Mouse (Mus musculus): Measurements from ENCODE around the gene Tmem185b. TPM values are rescaled to one million over a fixed set of nuclear protein-coding genes. Genes with fewer than 3 reads are reported as not detected.

Tmem185b gene
- polyA plus RNA-seq, 1 experiment from 2014 or later: 7.9 TPM

GRCm38 (mm10) chr1:119492097-119492496 lies 33.9 kb upstream of the Tmem185b start:
- Histone ChIP-seq H3K9me3 (replicated peaks) (no peaks in the 10 kb centered on the region), H3K4me1 (replicated peaks) (peaks cover 29% of the 10 kb centered on the region), H3K27me3 (no peaks in the 10 kb centered on the region), H3K4me2 (peak overlapping the region; percentile 24), H3K9ac (no peak overlapping the region), H3K4me3 (replicated peaks) (no peak overlapping the region), H3K27ac (replicated peaks) (peak overlapping the region; percentile 61; the same call in 1 of the 2 replicates), H3K36me3 (replicated peaks) (no peaks in the 10 kb centered on the region)
- peak; percentile 74 for ATAC-seq (ENCODE audit: insufficient read depth)
- 8% methylated on average over 11 of the region's 11 CpGs for WGBS (ENCODE audit: insufficient replicate concordance)

DNA sequence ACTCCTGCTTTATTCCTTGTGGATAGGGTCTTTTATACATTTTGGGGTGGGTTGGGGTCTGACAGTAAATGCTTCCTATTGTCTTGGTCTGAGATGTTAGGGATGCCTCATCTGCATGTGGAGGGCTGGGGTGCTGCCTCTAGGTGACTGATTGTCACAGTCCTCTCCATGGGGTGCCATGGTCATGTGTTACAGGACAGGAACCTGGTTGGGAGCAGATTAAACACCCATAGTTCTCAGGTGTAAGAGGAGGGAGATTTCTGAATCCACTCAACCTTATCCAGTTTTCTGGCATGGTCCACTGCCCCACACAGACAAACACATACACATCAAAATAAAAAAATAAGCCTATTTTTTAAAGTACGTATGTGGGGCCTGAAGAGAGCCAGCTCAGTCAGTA lies 33.5 kb upstream of the Tmem185b start:
- no peaks in the 10 kb centered on the region for H3K9me3 ChIP-seq (replicated peaks)
- ATAC-seq (ENCODE audit: insufficient read depth): no peak
- no peak overlapping the region for H3K4me3 ChIP-seq (replicated peaks)
- peak overlapping the region; percentile 61; the same call in 1 of the 2 replicates for H3K27ac ChIP-seq (replicated peaks)
- WGBS (ENCODE audit: insufficient replicate concordance): 68% methylated on average over 1 of the region's 1 CpGs
- peak overlapping the region; percentile 24; the same call in 1 of the 2 replicates for H3K4me2 ChIP-seq
- H3K9ac ChIP-seq: no peak overlapping the region
- no peaks in the 10 kb centered on the region for H3K27me3 ChIP-seq
- no peaks in the 10 kb centered on the region for H3K36me3 ChIP-seq (replicated peaks)
- H3K4me1 ChIP-seq (replicated peaks): peaks cover 29% of the 10 kb centered on the region

DNA sequence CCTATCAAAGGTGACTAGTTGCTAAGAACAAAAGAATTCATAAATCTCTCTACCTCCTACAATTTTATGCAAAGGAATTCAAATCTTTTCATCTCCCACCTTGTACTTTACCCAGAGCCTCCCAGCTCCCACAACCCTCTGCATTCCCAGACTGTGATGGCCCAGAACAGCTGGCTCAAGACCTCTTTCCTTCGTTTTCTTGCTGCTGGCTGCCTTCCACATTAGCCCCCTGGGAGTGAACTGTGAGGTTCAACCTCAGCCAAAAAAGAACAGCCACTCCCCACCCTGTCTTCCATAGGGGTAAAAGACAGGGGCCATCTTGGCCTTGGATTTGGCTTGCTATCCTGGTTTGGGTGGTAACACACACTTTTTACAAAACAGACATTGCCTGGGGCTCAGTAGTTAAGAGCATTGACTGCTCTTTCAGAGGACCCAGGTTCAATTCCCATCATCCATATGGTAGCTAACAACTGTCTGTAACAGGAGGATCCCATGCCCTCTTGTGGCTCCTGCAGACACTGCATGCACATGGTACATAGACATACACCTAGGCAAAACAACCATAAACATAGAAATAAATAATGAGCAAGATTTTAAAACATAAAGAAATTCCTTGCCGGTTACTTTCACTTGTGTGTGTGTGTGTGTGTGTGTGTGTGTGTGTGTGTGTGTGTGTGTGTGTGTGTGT lies 31.8 kb upstream of the Tmem185b start:
- Histone ChIP-seq H3K36me3 (replicated peaks) (no peaks in the 10 kb centered on the region), H3K9me3 (replicated peaks) (no peaks in the 10 kb centered on the region), H3K4me1 (replicated peaks) (peaks cover 41% of the 10 kb centered on the region), H3K27ac (replicated peaks) (no peak overlapping the region), H3K9ac (no peak overlapping the region), H3K4me3 (replicated peaks) (no peak overlapping the region), H3K4me2 (no peak overlapping the region), H3K27me3 (no peaks in the 10 kb centered on the region)
- no peak for ATAC-seq (ENCODE audit: insufficient read depth)
- 58% methylated on average over 2 of the region's 2 CpGs for WGBS (ENCODE audit: insufficient replicate concordance)

DNA sequence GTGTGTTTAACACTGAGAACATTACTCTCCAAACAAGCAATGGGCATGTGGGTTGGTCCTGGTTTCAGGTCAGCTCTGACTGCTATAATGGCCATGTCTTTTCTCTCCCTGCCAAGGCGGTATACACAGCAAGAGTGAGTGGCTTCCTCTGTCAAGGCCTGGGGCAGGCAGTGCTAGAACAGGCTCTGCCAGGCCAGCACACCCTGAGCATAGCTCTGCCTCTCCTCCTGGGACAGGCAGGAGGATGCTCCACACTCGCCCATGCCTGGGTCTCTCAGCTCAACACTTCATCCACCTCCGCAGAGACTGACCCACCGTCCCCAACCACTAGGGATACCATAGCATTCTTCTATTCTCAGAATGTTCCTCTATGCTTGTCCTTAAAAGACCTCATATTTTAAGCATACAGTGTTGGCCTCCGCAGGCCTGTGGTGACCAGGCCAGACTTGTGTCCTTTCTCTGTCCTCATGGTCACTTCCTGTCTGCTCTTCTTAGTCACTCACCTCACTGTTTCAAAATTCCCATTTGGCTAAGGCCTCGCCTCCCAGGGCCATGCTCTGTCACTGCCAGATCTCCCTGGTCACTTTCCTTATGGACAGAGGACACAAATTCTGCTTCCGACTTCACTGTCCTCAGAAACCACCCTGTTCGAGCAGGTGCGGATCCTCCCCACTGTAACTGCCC lies 31.1 kb upstream of the Tmem185b start:
- H3K4me3 ChIP-seq (replicated peaks): no peak overlapping the region
- H3K36me3 ChIP-seq (replicated peaks): no peaks in the 10 kb centered on the region
- H3K27ac ChIP-seq (replicated peaks): no peak overlapping the region
- no peak overlapping the region for H3K4me2 ChIP-seq
- 73% methylated on average over 9 of the region's 9 CpGs for WGBS (ENCODE audit: insufficient replicate concordance)
- H3K9me3 ChIP-seq (replicated peaks): no peaks in the 10 kb centered on the region
- H3K4me1 ChIP-seq (replicated peaks): peaks cover 43% of the 10 kb centered on the region
- no peak for ATAC-seq (ENCODE audit: insufficient read depth)
- no peaks in the 10 kb centered on the region for H3K27me3 ChIP-seq
- H3K9ac ChIP-seq: no peak overlapping the region

- no peak overlapping the region for H3K27ac ChIP-seq (replicated peaks)
- WGBS (ENCODE audit: insufficient replicate concordance): 71% methylated on average over 6 of the region's 6 CpGs
Measured at GRCm38 (mm10) chr1:119495396-119495775, 30.6 kb upstream of the Tmem185b start.

GRCm38 (mm10) chr1:119497346-119498004 lies 28.5 kb upstream of the Tmem185b start:
- H3K4me2 ChIP-seq: no peak overlapping the region
- no peaks in the 10 kb centered on the region for H3K9me3 ChIP-seq (replicated peaks)
- ATAC-seq (ENCODE audit: insufficient read depth): no peak
- H3K4me3 ChIP-seq (replicated peaks): no peak overlapping the region
- whole genome bisulfite sequencing (ENCODE audit: insufficient replicate concordance): 60% methylated on average over 5 of the region's 5 CpGs
- peaks cover 4% of the 10 kb centered on the region; the same call in 1 of the 2 replicates for H3K36me3 ChIP-seq (replicated peaks)
- H3K4me1 ChIP-seq (replicated peaks): peaks cover 48% of the 10 kb centered on the region
- H3K27ac ChIP-seq (replicated peaks): no peak overlapping the region
- H3K9ac ChIP-seq: no peak overlapping the region
- no peaks in the 10 kb centered on the region for H3K27me3 ChIP-seq

More at GRCm38 (mm10) chr1:119495396-119495775, 30.6 kb upstream of the Tmem185b start:
- Histone ChIP-seq H3K9ac (no peak overlapping the region), H3K4me3 (replicated peaks) (no peak overlapping the region), H3K4me2 (no peak overlapping the region), H3K36me3 (replicated peaks) (no peaks in the 10 kb centered on the region), H3K27me3 (no peaks in the 10 kb centered on the region), H3K4me1 (replicated peaks) (peaks cover 44% of the 10 kb centered on the region), H3K9me3 (replicated peaks) (no peaks in the 10 kb centered on the region)
- ATAC-seq (ENCODE audit: insufficient read depth): no peak

DNA sequence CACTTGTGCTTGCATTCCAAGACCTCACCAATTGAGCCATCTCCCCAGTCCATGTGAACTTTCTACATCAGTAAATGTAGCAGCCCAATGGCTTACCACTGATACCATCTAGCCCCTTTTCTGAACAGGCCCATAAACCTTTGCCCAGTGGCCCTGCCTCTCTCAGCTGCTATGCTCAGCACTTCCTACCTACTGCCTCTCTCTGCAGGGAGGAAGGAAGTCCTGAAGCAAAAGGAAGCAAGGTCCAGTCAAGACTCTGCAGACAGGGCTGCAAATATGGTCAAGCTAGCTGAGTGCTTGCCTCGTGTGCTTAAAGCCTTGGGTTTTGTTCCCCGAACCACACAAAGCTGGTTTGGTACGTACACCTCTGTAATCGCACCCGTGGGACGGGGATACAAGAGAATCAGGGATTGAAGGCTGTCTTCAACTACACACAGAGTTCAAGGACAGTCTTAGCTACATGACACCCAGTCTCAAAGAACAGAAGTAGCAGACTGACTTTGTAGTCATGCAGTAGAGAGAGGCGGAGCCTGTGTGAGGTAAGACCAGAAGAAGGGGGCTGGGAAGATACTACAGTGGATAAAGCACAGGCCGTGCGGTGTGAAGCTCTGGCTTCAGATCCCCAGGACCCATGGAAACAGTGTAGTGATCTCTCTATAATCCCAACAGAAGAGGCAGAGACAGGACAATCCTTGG lies 27.3 kb upstream of the Tmem185b start:
- Histone ChIP-seq H3K27ac (replicated peaks) (peak overlapping the region; percentile 14; the same call in 1 of the 2 replicates), H3K9ac (no peak overlapping the region), H3K4me1 (replicated peaks) (peaks cover 53% of the 10 kb centered on the region), H3K27me3 (no peaks in the 10 kb centered on the region), H3K36me3 (replicated peaks) (peaks cover 4% of the 10 kb centered on the region; the same call in 1 of the 2 replicates), H3K9me3 (replicated peaks) (no peaks in the 10 kb centered on the region), H3K4me3 (replicated peaks) (no peak overlapping the region), H3K4me2 (0 out of 2 replicates have a peak overlapping the region, but pooled peaks have one; percentile 4)
- no peak for ATAC-seq (ENCODE audit: insufficient read depth)
- 50% methylated on average over 9 of the region's 9 CpGs for WGBS (ENCODE audit: insufficient replicate concordance)

GRCm38 (mm10) chr1:119499456-119499855 lies 26.5 kb upstream of the Tmem185b start:
- Histone ChIP-seq H3K36me3 (replicated peaks) (peaks cover 4% of the 10 kb centered on the region; the same call in 1 of the 2 replicates), H3K27me3 (no peaks in the 10 kb centered on the region), H3K9me3 (replicated peaks) (no peaks in the 10 kb centered on the region), H3K27ac (replicated peaks) (peak overlapping the region; percentile 38; the same call in 1 of the 2 replicates), H3K4me1 (replicated peaks) (peaks cover 61% of the 10 kb centered on the region), H3K4me3 (replicated peaks) (no peak overlapping the region), H3K4me2 (no peak overlapping the region), H3K9ac (no peak overlapping the region)
- ATAC-seq (ENCODE audit: insufficient read depth): no peak
- WGBS (ENCODE audit: insufficient replicate concordance): 62% methylated on average over 10 of the region's 10 CpGs

- ATAC-seq (ENCODE audit: insufficient read depth): no peak
- Histone ChIP-seq H3K4me3 (replicated peaks) (no peak overlapping the region), H3K27ac (replicated peaks) (no peak overlapping the region), H3K27me3 (peaks cover 10% of the 10 kb centered on the region; the same call in 1 of the 2 replicates), H3K4me2 (no peak overlapping the region), H3K9ac (no peak overlapping the region), H3K36me3 (replicated peaks) (peaks cover 4% of the 10 kb centered on the region; the same call in 1 of the 2 replicates), H3K4me1 (replicated peaks) (peaks cover 59% of the 10 kb centered on the region), H3K9me3 (replicated peaks) (no peaks in the 10 kb centered on the region)
- 23% methylated on average over 8 of the region's 8 CpGs for WGBS (ENCODE audit: insufficient replicate concordance)
Measured at GRCm38 (mm10) chr1:119501881-119502280, 24.1 kb upstream of the Tmem185b start.

GRCm38 (mm10) chr1:119502729-119503128 lies 23.2 kb upstream of the Tmem185b start:
- no peak overlapping the region; the same call in 1 of the 2 replicates for H3K27ac ChIP-seq (replicated peaks)
- H3K4me3 ChIP-seq (replicated peaks): peak overlapping the region; percentile 66; the same call in 1 of the 2 replicates
- ATAC-seq (ENCODE audit: insufficient read depth): no peak
- peaks cover 4% of the 10 kb centered on the region; the same call in 1 of the 2 replicates for H3K36me3 ChIP-seq (replicated peaks)
- peaks cover 59% of the 10 kb centered on the region for H3K4me1 ChIP-seq (replicated peaks)
- H3K27me3 ChIP-seq: peaks cover 18% of the 10 kb centered on the region; the same call in 1 of the 2 replicates
- WGBS (ENCODE audit: insufficient replicate concordance): 56% methylated on average over 11 of the region's 11 CpGs
- H3K4me2 ChIP-seq: peak overlapping the region; percentile 85
- H3K9me3 ChIP-seq (replicated peaks): no peaks in the 10 kb centered on the region
- H3K9ac ChIP-seq: 0 out of 2 replicates have a peak overlapping the region, but pooled peaks have one; percentile 19

Data from liver, embryonic 15.5 days (tissue).